Mouse (Mus musculus) spleen, adult 2 months (tissue): Measurements from ENCODE around the gene Klhl35.

ENCODE experiments used
- CTCF ChIP-seq: fragments of 200-500 bp; IDR thresholded peaks from 2 replicates; pipeline ENCODE4 v1.5.1; 2011; ENCODE audit warnings: mild to moderate bottlenecking, inconsistent platforms; ENCODE audit not compliant: insufficient read depth, insufficient read length, insufficient replicate concordance; ENCODE audit errors: extremely low read depth
- POLR2A ChIP-seq: fragments of 200-500 bp; IDR thresholded peaks from 2 replicates; pipeline ENCODE4 v1.6.1; 2011; ENCODE audit warnings: low read depth, low read length, inconsistent platforms

DNA sequence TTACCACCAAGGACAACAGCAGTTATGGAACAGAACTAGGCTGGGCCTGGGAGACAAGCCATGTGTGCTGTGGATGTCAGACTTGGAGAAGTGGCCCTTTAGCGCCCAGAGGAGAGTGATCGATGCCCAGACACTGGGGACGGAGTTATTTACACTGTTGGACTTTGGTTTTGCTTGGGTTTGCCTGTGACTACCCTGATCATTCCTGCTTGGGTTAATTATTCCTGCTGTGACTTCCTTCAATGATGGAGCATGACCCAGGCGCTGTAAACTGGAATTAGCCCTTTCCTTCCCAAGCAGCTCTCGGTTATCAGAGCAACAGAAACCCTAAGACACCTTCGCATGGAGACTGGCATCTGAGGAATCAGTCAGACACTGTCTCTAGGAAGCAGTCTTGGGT is 44.8 kb upstream of the Klhl35 start:
- TF ChIP-seq CTCF (no peak), POLR2A (no peak)
